Mouse (Mus musculus) embryonic facial prominence, embryonic 10.5 days (tissue): ENCODE results near the gene Gm9745. TPM values are rescaled to one million over a fixed set of nuclear protein-coding genes. Genes with fewer than 3 reads are reported as not detected.
"Not testable (repeated sequence)": the region's sequence is repeated elsewhere in the genome, so short reads cannot be mapped to it uniquely, and the experiment has no call there.

Source experiments
- DNase-seq: peaks from one replicate; pipeline ENCODE4 v3.0.0-alpha.2; 2017; ENCODE audit warnings: low spot score
- H3K27ac ChIP-seq: fragments of 300-500 bp; sonication (generic); replicated peaks from 2 replicates; pipeline ENCODE4 v1.5.1; 2016; ENCODE audit warnings: mild to moderate bottlenecking
- H3K27me3 ChIP-seq: fragments of 300-500 bp; sonication (generic); replicated peaks from 2 replicates; pipeline ENCODE4 v1.6.1; 2016; ENCODE audit warnings: low read depth, mild to moderate bottlenecking; ENCODE audit not compliant: poor library complexity, severe bottlenecking
- H3K36me3 ChIP-seq: fragments of 300-500 bp; sonication (generic); replicated peaks from 2 replicates; pipeline ENCODE4 v1.6.1; 2016; ENCODE audit warnings: mild to moderate bottlenecking, moderate library complexity
- H3K4me1 ChIP-seq: fragments of 300-500 bp; sonication (generic); 2 replicates; pipeline ENCODE4 v1.6.1; 2016
- H3K4me3 ChIP-seq: fragments of 300-500 bp; sonication (generic); 2 replicates; pipeline ENCODE4 v1.5.1; 2016; ENCODE audit warnings: mild to moderate bottlenecking, moderate library complexity
- H3K9me3 ChIP-seq: fragments of 300-500 bp; sonication (generic); 2 replicates; pipeline ENCODE4 v1.6.1; 2016; ENCODE audit warnings: mild to moderate bottlenecking
- WGBS: fragments of 180-500 bp; shearing (Covaris S2); methylation state at CpG from one replicate; pipeline ENCODE4 v1.1.7; 2016; 5-methylcytosine and 5-hydroxymethylcytosine counted together
- polyA plus RNA-seq: library from polyadenylated mRNA; unstranded; fragments of >200 nt; fragmentation: Nextera tagmentation; extraction: Ambion mirVana; gene quantifications from 2 replicates; pipeline ENCODE4 v1.2.1, GENCODE M21; 2016

Gene Gm9745
- not detected in 2 replicates for polyA plus RNA-seq

DNA sequence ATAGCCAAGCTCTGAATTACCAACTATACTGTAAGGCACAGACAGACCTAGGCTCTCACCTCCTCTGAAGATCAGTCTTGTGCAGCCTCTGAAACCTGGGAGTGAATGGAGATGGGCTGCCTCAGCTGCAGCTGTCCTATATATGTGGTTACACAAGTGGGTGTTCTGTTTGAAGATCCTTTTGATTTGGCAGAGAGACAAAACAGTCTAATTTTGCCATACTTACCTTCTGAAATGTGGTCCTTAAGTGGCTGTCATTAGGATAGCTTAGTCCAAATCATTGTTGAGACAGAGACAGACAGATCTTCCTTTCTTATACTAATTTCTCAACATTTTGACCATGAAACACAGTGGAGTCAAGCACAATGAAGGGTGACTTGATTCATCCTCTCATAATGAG lies at the start of gene Gm9745:
Gene Gm9745 (minus strand): TSS at position 101 of the 400 bp plus-strand sequence.
- H3K36me3 ChIP-seq, H3K9me3 ChIP-seq, H3K27ac ChIP-seq, H3K4me3 ChIP-seq, H3K4me1 ChIP-seq, DNase-seq, H3K27me3 ChIP-seq: not testable (repeated sequence)

DNA sequence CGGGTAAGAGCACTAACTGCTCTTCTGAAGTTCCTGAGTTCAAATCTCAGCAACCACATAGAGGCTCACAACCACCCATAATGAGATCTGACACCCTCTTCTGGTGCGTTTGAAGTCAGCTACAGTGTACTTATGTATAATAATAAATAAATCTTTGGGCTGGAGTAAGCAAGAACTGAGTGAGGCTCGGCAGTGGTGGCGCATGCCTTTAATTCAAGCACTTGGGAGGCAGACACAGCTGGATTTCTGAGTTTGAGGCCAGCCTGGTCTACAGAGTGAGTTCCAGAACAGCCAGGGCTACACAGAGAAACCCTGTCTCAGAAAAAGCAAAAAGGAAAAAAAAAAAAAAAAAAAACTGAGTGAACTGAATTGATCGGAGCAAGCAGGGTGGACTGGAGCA lies 49.2 kb upstream of the Gm9745 start:
- H3K27me3 ChIP-seq, DNase-seq: not testable (repeated sequence)
- WGBS = 88% methylated on average over 5 of the region's 5 CpGs

DNA sequence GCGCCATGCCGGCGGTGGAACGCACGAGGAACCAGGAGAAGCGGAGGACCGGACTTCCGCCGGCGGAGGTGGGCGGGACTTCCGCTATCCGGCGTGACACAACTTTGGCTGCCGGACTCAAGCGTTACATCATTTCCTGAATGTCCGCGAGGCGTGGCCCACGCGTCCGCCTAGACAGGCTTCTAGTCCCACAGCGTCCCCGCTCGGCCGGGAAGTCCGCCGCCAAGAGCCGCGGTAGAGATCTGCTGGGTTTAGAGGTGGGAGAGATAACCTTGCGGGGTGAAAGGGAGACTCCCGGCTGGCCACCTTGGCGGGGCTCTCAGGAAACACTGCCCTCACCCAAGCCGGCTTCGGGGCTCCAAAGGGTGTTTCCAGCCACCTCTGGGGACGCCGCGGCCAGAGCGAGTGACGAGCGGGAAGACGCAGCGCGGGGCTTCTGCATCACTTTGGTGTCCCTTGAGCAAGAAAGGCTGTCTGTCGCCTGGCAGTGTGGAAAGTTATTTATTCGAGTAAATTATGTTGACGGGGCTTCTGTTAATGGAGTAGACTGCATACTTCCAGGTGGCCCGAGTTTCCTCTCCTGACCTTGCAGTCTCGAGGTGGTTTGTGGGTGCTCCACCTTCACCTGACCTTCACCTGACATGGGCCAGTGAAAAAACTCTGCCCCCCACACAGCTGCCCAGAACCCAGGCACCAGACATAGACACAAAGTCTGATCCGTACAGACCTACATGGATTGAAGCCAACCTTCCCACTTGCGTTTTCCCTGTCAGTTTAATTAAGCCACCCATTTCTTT lies 48.2 kb upstream of the Gm9745 start, which contains the start of gene Gtpbp4:
Gene Gtpbp4 (minus strand): TSS at position 94 of the 797 bp plus-strand sequence.
- H3K4me3 ChIP-seq = peak within 1 kb of the TSS; percentile 98
- under 1% methylated on average over 51 of the region's 51 CpGs for WGBS
- peak within 1 kb of the TSS; percentile 89 for H3K27ac ChIP-seq
- H3K27me3 ChIP-seq = no peaks in the 10 kb centered on the region
- peak; percentile 97 for DNase-seq
- peaks cover 16% of the 10 kb centered on the region for H3K36me3 ChIP-seq
- peaks cover 17% of the 10 kb centered on the region for H3K4me1 ChIP-seq
- H3K9me3 ChIP-seq = no peaks in the 10 kb centered on the region

More for the DNA sequence above, 49.2 kb upstream of the Gm9745 start:
- H3K4me3 ChIP-seq, H3K9me3 ChIP-seq, H3K27ac ChIP-seq, H3K36me3 ChIP-seq: not testable (repeated sequence)
- H3K4me1 ChIP-seq = peaks cover 17% of the 10 kb centered on the region

DNA sequence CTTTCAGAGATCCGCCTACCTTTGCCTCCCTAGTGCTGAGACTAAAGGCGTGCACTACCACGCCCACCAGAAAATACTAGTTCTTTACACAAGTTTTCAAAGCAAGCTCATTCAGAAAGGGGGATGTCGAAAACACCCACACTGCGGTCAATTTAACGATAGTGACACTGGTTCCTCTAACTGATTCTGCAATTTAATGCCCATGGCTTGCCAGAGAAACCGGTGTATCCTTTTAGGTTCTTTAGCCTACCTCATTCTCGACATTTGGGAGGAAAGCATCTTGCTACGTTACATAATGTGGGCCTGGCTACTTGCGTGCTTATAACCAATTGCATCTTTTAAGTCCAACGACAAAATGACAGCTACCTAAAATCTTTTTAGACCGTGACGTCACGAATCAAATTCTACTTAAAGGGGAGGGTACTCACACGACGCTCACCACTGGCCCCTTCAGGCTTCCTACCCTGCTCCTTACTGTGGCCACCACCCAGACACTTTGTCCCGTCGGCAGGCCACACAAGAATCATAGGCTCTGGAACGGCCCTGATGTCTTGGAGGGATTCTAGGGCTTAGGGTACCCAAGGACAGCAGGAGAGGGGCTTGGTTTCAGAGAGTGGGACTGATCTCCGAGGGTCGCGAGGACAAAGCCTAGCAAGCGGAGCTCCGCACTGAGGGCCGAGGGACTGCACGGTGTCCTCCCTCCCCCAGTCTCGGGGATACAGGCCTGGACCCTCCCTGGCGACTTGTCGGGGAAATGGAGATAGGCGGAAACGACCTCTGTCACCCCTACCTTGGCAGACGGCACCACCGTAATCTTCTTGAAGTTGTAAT lies 47.3 kb upstream of the Gm9745 start:
- 4% methylated on average over 33 of the region's 33 CpGs for WGBS
- Histone ChIP-seq H3K27me3 (no peaks in the 10 kb centered on the region), H3K4me3 (peak overlapping the region; percentile 98), H3K36me3 (peaks cover 23% of the 10 kb centered on the region), H3K4me1 (peaks cover 17% of the 10 kb centered on the region), H3K27ac (peak overlapping the region; percentile 89), H3K9me3 (no peaks in the 10 kb centered on the region)
- no peak for DNase-seq

DNA sequence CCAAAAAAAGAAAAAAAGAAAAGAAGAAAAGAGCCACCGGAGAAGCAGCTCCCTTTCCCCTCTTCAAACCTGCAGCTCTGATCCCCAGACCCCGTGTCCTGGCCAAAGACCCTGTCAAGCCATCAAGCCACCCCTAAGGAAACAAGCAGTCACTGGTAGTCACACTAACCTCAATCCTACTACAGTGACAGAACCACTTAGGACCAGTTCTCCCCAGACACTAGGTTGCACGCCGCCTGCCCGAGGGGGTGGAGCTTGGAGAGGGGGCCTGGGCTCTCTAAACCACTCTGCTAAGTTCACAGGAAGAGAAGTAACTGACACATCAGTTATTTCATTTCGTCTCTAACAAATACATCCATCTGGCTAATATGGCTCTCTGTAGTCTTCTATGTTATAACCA lies 44.2 kb upstream of the Gm9745 start:
- DNase-seq = no peak
- Histone ChIP-seq H3K27me3 (no peaks in the 10 kb centered on the region), H3K4me1 (peaks cover 17% of the 10 kb centered on the region), H3K9me3 (no peaks in the 10 kb centered on the region), H3K27ac (no peak overlapping the region), H3K4me3 (no peak overlapping the region), H3K36me3 (peaks cover 54% of the 10 kb centered on the region)
- WGBS = 92% methylated on average over 6 of the region's 6 CpGs

DNA sequence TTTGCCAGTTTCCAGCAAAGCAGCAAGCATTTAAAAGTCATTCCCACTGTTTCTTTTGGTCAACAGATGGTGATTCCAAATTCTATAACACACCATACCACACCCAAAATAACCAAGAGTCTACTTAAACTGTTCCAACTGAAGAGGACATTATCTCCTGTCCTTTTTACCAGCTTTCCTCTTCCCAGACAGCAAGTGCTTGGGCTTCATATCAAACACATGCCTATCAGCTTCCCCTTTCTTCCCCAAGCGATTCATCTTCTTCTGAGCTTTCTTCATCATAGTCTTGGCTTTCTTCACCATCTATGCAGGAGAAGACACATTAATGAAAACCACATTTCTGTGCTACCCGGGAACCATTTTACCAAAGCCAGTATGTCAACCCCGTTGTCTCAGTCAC lies 24.9 kb upstream of the Gm9745 start:
- Histone ChIP-seq H3K4me1 (no peaks in the 10 kb centered on the region), H3K9me3 (no peaks in the 10 kb centered on the region), H3K36me3 (peaks cover 99% of the 10 kb centered on the region), H3K4me3 (no peak overlapping the region), H3K27me3 (no peaks in the 10 kb centered on the region), H3K27ac (no peak overlapping the region)
- WGBS = 93% methylated on average over 3 of the region's 3 CpGs
- no peak for DNase-seq

DNA sequence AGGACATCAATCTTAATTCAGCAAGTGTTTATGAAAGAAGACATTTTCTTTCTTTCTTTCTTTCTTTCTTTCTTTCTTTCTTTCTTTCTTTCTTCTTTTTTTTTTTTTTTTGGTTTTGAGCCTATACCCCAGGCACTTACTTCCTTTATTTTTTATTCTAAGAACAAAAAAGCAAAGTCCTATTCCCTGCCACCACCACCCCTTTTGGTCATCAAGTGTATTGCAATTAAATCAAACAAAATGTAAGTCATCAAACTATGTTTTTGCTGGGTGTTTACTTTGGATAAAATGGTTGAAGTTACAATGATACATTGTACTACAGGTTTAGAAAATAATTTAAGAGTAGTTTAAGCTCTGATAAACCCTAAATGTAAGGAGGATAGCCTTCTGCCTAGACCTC lies 24.3 kb upstream of the Gm9745 start:
- H3K4me1 ChIP-seq = no peaks in the 10 kb centered on the region
- no peak overlapping the region for H3K27ac ChIP-seq
- peaks cover 99% of the 10 kb centered on the region for H3K36me3 ChIP-seq
- DNase-seq = no peak
- no peaks in the 10 kb centered on the region for H3K27me3 ChIP-seq
- H3K4me3 ChIP-seq = no peak overlapping the region
- H3K9me3 ChIP-seq = no peaks in the 10 kb centered on the region

DNA sequence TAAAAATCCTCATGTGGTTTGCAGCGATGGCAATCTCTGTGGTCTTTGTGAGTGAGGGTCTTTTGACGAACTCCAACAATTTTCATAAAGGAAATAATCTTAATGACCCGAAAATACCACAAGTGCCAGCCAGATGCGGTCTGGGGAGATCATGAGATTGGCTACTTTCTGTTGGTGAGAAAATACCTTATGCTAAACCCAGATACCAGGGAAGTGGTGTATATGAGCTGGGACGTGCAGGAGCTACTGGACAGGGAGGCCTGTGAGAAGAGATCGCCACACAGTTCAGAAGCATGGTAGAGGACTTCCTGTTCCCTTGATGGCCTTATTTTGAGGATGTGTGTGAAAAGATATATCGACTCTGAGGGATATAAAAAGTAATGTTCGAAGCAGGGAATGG lies 19.7 kb upstream of the Gm9745 start:
- Histone ChIP-seq H3K4me1 (no peaks in the 10 kb centered on the region), H3K27ac (no peak overlapping the region), H3K4me3 (no peak overlapping the region), H3K36me3 (peaks cover 68% of the 10 kb centered on the region), H3K27me3 (no peaks in the 10 kb centered on the region), H3K9me3 (no peaks in the 10 kb centered on the region)
- 93% methylated on average over 8 of the region's 8 CpGs for WGBS
- DNase-seq = no peak

DNA sequence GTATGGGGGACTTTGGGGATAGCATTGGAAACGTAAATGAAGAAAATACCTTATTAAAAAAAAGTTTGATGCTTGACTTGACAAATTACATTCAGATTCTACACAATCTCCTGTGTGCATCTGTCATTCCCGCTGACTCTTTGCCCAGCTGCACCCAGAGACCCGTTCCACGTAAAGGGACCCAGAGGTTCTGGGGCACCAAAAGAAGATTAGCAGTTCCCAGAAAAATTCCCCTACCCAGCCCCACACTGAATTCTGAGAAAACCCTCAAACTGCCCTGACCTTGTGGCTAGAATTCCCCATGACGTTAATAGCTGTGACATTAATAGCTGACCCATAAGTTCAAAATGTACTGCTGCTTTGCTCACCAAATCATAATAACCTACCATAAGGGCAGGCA lies 17.2 kb upstream of the Gm9745 start:
- Histone ChIP-seq H3K36me3 (peaks cover 44% of the 10 kb centered on the region), H3K4me1 (no peaks in the 10 kb centered on the region), H3K27me3 (no peaks in the 10 kb centered on the region), H3K4me3 (no peak overlapping the region), H3K9me3 (no peaks in the 10 kb centered on the region), H3K27ac (no peak overlapping the region)
- DNase-seq = no peak
- WGBS = 92% methylated on average over 5 of the region's 5 CpGs

DNA sequence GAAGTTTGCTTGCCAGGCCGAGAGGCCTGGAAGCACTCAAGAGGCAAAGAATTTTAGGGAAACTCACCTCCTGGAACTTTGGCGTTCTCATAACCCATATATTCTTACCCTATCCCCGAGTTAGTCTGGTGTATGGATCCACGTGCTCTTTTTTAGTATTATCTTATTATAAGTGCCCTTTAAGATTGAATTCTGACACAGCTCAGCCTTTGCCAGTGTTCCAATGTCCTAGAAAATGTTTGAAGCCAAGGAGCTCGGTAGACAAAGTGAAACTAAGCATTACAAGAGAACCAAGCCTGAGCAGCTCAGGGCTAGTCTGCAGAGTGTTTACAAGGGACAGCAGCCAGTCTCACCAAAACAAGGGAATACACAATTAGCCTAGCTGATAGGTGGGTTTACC lies 14.2 kb upstream of the Gm9745 start:
- DNase-seq, H3K27ac ChIP-seq, H3K4me3 ChIP-seq, H3K27me3 ChIP-seq, H3K4me1 ChIP-seq, H3K9me3 ChIP-seq: not testable (repeated sequence)
- H3K36me3 ChIP-seq = peaks cover 15% of the 10 kb centered on the region
- 32% methylated on average over 5 of the region's 5 CpGs for WGBS

DNA sequence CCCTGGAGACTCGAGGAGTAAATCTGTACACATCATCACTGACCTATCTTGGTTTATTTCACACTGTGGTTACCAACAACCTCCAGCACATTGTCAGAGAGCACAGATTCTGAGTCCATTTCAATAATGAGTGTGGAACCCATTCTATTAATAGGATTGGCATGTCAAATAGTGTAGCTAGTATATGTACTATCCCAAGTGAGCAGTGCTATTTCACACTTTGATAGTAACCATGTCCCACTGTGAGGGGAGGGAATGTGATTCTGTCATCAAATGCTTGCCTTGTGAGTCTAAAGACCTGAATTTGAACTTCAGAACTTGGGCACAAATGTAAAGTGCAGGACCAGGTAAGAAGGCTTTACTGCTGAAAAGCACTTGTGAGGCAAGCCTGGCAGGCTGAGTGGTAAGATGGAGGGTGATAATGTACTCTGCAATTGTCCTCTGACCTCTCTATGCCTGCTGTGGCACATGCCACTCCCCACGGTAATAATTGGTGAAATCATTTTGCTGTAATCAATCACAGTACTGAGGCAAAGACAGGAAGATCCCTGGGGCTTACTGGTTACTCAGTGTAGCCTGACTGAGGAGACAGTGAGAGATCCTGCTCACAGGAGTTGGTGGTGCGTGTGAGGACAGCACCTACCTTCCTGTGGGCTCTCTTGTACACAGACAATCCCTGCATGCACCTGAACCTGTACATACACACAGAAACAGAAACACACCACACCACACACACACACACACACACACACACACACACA lies 13.3 kb upstream of the Gm9745 start:
- H3K4me3 ChIP-seq, DNase-seq, H3K27ac ChIP-seq, H3K36me3 ChIP-seq, H3K9me3 ChIP-seq, H3K4me1 ChIP-seq, H3K27me3 ChIP-seq: not testable (repeated sequence)
- 64% methylated on average over 3 of the region's 3 CpGs for WGBS

DNA sequence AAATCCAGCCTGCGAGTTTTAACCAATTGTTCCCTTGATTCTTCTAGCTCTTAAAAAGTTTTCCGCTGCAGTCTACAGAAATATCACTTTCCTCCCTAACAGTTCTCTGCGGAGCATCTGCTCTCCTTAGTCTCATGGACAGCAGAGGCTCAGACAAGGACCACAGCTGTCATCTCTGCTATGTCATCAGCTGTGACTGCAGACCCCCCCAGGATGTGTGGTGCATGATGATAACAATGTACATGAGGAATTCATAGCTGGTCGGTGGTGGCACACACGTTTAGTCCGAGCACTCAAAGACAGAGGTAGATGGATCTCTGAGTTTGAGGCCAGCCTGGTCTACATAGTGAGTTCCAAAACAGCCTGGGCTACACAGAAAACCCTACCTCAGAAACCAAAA lies 11.5 kb upstream of the Gm9745 start:
- not testable (repeated sequence) for H3K27ac ChIP-seq, H3K4me3 ChIP-seq, DNase-seq, H3K4me1 ChIP-seq, H3K36me3 ChIP-seq, H3K9me3 ChIP-seq, H3K27me3 ChIP-seq
- 91% methylated on average over 6 of the region's 6 CpGs for WGBS
